Mouse (Mus musculus): Measurements from ENCODE around the gene Ptpn14. TPM values are rescaled to one million over a fixed set of nuclear protein-coding genes. Genes with fewer than 3 reads are reported as not detected.
"Not testable (repeated sequence)": the region's sequence is repeated elsewhere in the genome, so short reads cannot be mapped to it uniquely, and the experiment has no call there.

The Ptpn14 gene
- 1.4 and 1.7 TPM in 2 replicates for total RNA-seq (2017)

GRCm38 (mm10) chr1:189727884-189728783 is at the start of gene Ptpn14:
Gene Ptpn14 (plus strand): TSS chr1:189728268.
- ATAC-seq (replicated peaks in 1 of 2; ENCODE audit: insufficient read depth in 1 of 2, low FRiP score in 2 of 2, low TSS enrichment in 1 of 2, low read depth in 1 of 2, poor library complexity in 2 of 2, severe bottlenecking in 2 of 2), result peak; percentile 24 to 56

DNA sequence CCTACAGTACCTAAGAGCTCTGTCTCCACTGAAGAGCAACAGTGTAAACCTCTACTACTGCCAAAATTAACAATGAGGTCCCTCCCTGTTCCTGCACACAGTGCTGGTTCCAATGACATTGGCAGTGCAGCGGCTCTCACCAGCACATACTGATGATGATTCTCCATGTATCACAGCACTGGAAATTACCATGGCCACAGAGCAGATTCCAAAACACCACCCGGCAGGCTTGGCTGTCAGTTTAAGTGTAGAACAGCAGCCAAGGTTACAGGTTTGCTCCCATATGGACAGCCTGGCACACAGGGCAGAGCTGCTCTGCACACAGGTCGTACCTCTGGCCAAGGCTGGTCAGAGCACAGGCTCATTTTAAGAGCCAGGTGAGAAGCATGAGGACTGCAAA is 48.5 kb upstream of the Ptpn14 start:
- no peak for ATAC-seq (replicated peaks in 1 of 2; ENCODE audit: insufficient read depth in 1 of 2, low FRiP score in 2 of 2, low TSS enrichment in 1 of 2, low read depth in 1 of 2, poor library complexity in 2 of 2, severe bottlenecking in 2 of 2)

DNA sequence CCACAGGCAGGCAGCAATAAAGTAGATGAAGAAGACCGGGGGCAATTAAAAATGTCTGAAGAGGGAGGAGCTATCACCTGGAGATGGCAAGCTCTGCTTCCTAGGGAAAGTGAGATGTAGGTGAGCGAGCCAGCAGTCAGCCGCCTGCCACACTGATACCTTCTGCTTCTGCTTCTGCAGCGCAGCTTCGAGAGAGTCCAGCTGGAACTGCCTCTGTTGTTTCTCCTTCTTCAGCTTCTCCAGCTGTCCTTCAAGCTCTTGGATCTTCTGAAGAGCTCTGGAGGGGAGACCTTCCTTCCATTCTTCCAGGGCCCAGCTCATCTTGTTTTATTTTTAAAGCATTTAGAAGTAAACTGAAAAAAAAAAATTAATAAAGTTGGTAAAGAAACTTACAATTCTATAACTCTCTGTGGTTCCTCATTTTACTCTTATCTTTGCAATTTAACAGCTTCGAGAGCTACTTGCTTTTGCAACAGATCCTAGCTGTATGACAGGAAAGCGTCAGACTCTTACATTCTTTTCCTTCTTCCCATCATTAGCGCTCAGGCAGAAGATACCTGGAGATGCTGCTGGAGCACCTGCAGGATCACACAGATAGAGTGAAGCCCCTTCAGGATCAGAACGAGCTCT is 43.2 kb upstream of the Ptpn14 start:
- ATAC-seq (replicated peaks in 1 of 2; ENCODE audit: insufficient read depth in 1 of 2, low FRiP score in 2 of 2, low TSS enrichment in 1 of 2, low read depth in 1 of 2, poor library complexity in 2 of 2, severe bottlenecking in 2 of 2), result no peak

DNA sequence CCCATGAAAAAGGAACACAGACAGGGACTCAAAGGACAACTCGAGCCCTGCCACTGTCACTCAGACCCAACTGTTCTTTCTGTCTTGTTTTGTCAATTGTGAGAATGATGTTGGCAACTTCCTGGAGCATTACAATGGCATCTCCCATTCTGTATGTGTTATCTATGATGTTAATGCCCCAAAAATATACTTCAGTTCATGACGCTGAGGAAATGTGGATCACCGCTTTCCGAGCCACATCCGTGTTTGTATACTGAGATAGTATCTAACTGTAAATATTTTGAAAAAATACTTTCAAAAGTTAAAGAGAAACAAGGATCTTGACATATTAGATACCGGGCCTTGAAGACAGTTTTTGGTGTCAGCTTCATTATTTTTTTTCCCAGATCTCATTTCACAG is 42.0 kb upstream of the Ptpn14 start:
- ATAC-seq (replicated peaks in 1 of 2; ENCODE audit: insufficient read depth in 1 of 2, low FRiP score in 2 of 2, low TSS enrichment in 1 of 2, low read depth in 1 of 2, poor library complexity in 2 of 2, severe bottlenecking in 2 of 2), result no peak

DNA sequence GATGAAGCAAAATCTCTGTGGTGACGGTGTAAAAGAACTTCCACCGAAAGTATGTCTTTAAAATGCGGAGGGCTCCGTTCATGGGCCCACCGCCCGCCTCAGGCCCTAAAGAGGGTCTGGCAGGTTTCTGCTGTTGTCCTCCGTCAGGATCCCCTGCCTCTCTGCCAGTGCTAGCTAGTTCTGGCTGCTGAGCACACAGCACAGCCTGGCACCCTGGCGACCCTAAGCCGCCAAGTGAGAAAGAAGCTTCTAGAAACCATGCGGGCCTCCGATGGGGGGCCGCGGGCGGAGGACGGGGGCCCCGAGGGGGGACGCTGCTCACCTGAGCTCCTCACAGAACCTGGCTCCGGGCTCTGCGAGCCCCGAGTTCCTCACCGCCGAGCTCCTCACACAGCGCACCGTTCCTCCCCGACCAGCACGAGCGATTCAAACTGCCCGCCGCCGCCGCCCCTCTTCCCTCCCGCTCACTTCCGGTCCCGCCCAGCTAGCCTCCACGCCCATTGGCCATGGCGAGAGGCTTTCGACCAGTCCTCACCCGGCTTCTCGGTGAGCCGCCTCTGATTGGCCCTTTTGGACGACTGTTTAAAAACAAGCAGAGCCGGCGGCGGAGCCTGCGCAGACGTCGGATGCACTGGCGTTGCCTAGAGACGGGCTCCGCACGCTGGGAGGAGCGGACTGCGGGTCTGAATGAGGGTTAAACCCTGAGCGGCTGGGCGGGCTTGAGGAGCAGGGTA is 40.2 kb upstream of the Ptpn14 start, which contains the start of gene Cenpf:
Cenpf (minus strand) TSS at position 433 of the 734 bp plus-strand sequence.
- peak; percentile 100 for ATAC-seq (replicated peaks in 1 of 2; ENCODE audit: insufficient read depth in 1 of 2, low FRiP score in 2 of 2, low TSS enrichment in 1 of 2, low read depth in 1 of 2, poor library complexity in 2 of 2, severe bottlenecking in 2 of 2)

DNA sequence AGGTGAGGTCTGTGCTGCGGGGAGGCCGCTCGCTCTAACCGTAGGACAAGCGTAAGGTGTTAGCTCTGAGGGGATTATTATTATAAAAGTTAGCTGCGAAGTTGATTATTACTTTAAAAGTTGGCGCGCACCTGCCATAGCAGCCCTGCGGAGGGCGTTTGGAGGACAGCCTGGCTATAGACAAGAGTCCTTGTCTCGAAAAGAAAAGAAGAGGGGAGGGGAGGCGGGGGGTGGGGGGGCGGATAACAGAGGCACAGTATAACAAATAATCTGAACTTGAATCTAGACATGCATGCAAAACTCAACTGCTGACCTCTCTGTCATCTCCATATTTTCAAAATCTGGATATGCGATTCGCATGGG is 39.7 kb upstream of the Ptpn14 start:
- no peak; a peak in 1 of 4 replicates for ATAC-seq (replicated peaks in 1 of 2; ENCODE audit: insufficient read depth in 1 of 2, low FRiP score in 2 of 2, low TSS enrichment in 1 of 2, low read depth in 1 of 2, poor library complexity in 2 of 2, severe bottlenecking in 2 of 2)

DNA sequence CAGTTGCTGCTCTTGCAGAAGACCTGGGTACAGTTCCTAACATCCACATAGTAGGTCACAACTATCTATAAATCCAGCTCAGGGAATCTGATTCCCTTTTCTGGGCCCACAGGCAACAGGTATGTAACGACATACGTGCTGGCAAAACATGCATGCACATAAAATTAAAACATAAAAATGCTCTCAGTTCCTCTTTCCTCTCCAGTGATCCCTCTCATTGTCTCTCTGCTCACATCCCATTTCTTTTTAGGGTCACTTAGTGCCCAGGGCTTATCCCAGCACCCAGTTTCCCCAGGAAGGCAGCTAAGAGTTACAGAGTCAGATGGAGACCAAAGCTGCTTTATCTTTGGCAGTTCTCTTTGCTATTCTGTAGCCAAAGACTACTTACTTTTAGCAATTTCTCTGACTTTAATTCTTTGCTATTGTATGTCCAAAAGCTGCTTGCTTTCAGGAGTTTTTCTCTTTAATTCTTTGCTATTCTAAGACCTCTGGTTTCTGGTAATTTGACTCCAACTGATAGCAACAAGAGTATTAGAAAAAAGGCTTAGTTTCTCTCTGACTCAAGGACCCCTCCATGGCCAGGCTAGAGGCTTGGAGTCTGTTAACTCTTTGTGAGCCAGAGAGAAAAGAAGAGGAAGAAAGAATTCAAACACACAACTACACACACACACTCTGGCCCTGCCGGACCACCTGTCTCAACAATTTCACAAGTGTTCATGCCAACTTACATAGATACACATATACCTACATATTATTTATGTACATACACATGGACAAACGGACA is 38.8 kb upstream of the Ptpn14 start:
- no peak for ATAC-seq (replicated peaks in 1 of 2; ENCODE audit: insufficient read depth in 1 of 2, low FRiP score in 2 of 2, low TSS enrichment in 1 of 2, low read depth in 1 of 2, poor library complexity in 2 of 2, severe bottlenecking in 2 of 2)

- ATAC-seq (replicated peaks in 1 of 2; ENCODE audit: insufficient read depth in 1 of 2, low FRiP score in 2 of 2, low TSS enrichment in 1 of 2, low read depth in 1 of 2, poor library complexity in 2 of 2, severe bottlenecking in 2 of 2), result not testable (repeated sequence)
Observed at GRCm38 (mm10) chr1:189692442-189692841, 35.6 kb upstream of the Ptpn14 start.

DNA sequence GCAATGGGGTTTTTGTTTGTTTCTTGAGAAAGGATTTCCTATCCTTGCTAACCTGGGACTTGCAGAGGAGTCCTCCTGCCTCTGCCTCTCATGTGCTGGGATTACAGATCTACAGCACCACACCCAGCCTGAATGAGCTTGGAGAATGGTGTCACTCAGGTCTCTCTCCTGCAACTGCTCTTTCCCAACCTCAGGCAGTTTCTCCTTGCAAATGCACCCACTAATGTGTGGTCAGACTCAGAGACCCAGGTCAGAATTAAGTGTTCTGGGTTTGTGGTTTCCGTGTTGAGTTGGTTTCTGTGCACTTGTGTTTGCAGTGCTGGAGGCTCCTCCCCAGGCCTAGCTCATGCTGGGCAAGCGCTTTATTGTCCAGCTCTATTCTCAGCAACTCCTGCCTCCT is 33.7 kb upstream of the Ptpn14 start:
- ATAC-seq (replicated peaks in 1 of 2; ENCODE audit: insufficient read depth in 1 of 2, low FRiP score in 2 of 2, low TSS enrichment in 1 of 2, low read depth in 1 of 2, poor library complexity in 2 of 2, severe bottlenecking in 2 of 2), result peak in 1 of 2 experiments; percentile 7; a peak in 1 of 4 replicates

GRCm38 (mm10) chr1:189695321-189695720 is 32.7 kb upstream of the Ptpn14 start:
- no peak for ATAC-seq (replicated peaks in 1 of 2; ENCODE audit: insufficient read depth in 1 of 2, low FRiP score in 2 of 2, low TSS enrichment in 1 of 2, low read depth in 1 of 2, poor library complexity in 2 of 2, severe bottlenecking in 2 of 2)

DNA sequence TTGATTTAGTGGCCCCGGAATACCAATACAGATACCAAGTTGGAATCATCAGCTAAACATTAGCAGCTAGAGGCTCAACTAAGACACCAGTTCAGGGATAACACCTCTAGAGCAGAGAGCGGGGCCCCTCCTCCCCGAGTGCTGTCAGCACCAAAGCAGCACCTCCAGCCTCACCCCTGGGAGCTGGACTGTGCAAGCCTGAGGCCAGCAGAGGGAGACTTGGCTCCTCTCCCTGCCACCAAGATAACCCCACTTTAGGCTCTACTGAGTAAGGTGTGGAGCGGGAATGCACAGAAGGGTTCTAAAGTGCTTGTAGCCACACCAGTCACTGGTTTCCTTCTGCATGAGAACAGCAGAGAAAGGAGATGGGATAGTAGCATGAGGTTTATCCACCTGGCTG is 29.7 kb upstream of the Ptpn14 start:
- no peak; a peak in 1 of 4 replicates for ATAC-seq (replicated peaks in 1 of 2; ENCODE audit: insufficient read depth in 1 of 2, low FRiP score in 2 of 2, low TSS enrichment in 1 of 2, low read depth in 1 of 2, poor library complexity in 2 of 2, severe bottlenecking in 2 of 2)

GRCm38 (mm10) chr1:189700186-189700585 is 27.9 kb upstream of the Ptpn14 start:
- ATAC-seq (replicated peaks in 1 of 2; ENCODE audit: insufficient read depth in 1 of 2, low FRiP score in 2 of 2, low TSS enrichment in 1 of 2, low read depth in 1 of 2, poor library complexity in 2 of 2, severe bottlenecking in 2 of 2), result no peak

- peak in 1 of 2 experiments; percentile 53; a peak in 1 of 4 replicates for ATAC-seq (replicated peaks in 1 of 2; ENCODE audit: insufficient read depth in 1 of 2, low FRiP score in 2 of 2, low TSS enrichment in 1 of 2, low read depth in 1 of 2, poor library complexity in 2 of 2, severe bottlenecking in 2 of 2)
Observed at GRCm38 (mm10) chr1:189700990-189701389, 27.1 kb upstream of the Ptpn14 start.

DNA sequence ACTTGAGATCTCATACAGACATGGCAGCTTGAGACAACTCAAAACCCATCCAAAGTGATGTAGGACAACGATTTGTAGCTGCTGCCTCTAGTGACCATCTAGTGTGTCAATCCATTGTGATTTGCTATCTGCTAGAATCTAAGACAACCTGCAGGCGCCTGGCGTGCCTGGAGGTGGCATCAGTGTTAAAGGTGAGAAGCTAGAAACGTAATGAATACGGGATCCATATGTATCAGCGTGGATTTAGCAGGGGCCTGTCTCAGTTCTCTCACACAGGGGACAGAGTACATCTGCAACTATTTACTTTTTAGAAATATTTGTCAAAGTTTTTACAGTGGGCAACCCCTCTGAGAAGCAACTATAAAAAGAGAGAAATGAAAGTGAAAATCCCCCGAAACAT is 24.9 kb upstream of the Ptpn14 start:
- ATAC-seq (replicated peaks in 1 of 2; ENCODE audit: insufficient read depth in 1 of 2, low FRiP score in 2 of 2, low TSS enrichment in 1 of 2, low read depth in 1 of 2, poor library complexity in 2 of 2, severe bottlenecking in 2 of 2), result 0 out of 4 replicates have a peak, but pooled peaks of 1 of the 2 experiments have one; percentile 22

GRCm38 (mm10) chr1:189703591-189703990 is 24.5 kb upstream of the Ptpn14 start:
- ATAC-seq (replicated peaks in 1 of 2; ENCODE audit: insufficient read depth in 1 of 2, low FRiP score in 2 of 2, low TSS enrichment in 1 of 2, low read depth in 1 of 2, poor library complexity in 2 of 2, severe bottlenecking in 2 of 2), result no peak

- no peak for ATAC-seq (replicated peaks in 1 of 2; ENCODE audit: insufficient read depth in 1 of 2, low FRiP score in 2 of 2, low TSS enrichment in 1 of 2, low read depth in 1 of 2, poor library complexity in 2 of 2, severe bottlenecking in 2 of 2)
Observed at GRCm38 (mm10) chr1:189706040-189706645, 21.9 kb upstream of the Ptpn14 start.

GRCm38 (mm10) chr1:189707014-189707413 is 21.1 kb upstream of the Ptpn14 start:
- no peak; a peak in 1 of 4 replicates for ATAC-seq (replicated peaks in 1 of 2; ENCODE audit: insufficient read depth in 1 of 2, low FRiP score in 2 of 2, low TSS enrichment in 1 of 2, low read depth in 1 of 2, poor library complexity in 2 of 2, severe bottlenecking in 2 of 2)
